Mouse (Mus musculus) ES-E14 (cell line): ENCODE measurements around the gene Hes6.

ENCODE experiments used
- CHD2 ChIP-seq: IDR thresholded peaks from 2 replicates; pipeline ENCODE4 v1.6.1; 2014; ENCODE audit warnings: mild to moderate bottlenecking, low read depth, low read length, inconsistent platforms
- HCFC1 ChIP-seq: IDR thresholded peaks from 2 replicates; pipeline ENCODE4 v1.6.1; 2012; ENCODE audit warnings: low read length, inconsistent platforms, borderline replicate concordance; ENCODE audit not compliant: insufficient read depth
- MAFK ChIP-seq: IDR thresholded peaks from 2 replicates; pipeline ENCODE4 v1.6.1; 2014; ENCODE audit warnings: mild to moderate bottlenecking, low read depth, low read length, inconsistent platforms; ENCODE audit not compliant: insufficient read depth
- ZC3H11A ChIP-seq: IDR thresholded peaks from 2 replicates; pipeline ENCODE4 v1.6.1; 2012; ENCODE audit warnings: low read depth, mild to moderate bottlenecking, inconsistent platforms, low read length, borderline replicate concordance

DNA sequence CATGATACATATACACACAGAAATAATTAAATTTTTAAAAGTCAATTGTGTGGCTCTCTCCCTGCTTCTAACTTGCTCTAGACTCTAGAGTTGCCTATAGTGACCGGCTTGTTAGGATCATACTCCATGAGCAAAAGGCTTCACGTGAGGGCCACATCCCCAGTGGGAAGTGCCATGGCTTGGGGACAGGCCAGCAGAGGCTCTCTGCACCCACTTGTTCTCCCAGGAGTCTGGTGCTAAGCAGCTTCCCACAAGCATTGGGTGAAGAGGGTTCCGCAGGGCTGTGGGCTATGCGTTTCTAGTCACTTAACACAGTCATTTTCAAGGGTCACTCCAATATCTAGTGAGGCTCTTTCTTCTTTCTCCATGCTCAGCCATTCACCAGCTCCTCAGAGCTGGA, 43.3 kb upstream of the Hes6 start:
- TF ChIP-seq HCFC1 (no peak), ZC3H11A (no peak), CHD2 (no peak), MAFK (no peak)
